Mouse (Mus musculus) hindbrain, embryonic 12.5 days (tissue): ENCODE data around the gene Cdhr5. TPM values are rescaled to one million over a fixed set of nuclear protein-coding genes. Genes with fewer than 3 reads are reported as not detected.

Experiments
- ATAC-seq: fragments of 200-750 bp; cut with Nextera tagmentation; 2 replicates; pipeline ENCODE4 v1.8.0; 2017; ENCODE audit warnings: moderate TSS enrichment; ENCODE audit not compliant: low FRiP score
- H3K27ac ChIP-seq: fragments of 300-500 bp; sonication (generic); 2 replicates; pipeline ENCODE4 v1.5.1; 2016; ENCODE audit warnings: mild to moderate bottlenecking
- H3K27me3 ChIP-seq: fragments of 300-500 bp; sonication (generic); 2 replicates; pipeline ENCODE4 v1.6.1; 2016; ENCODE audit warnings: mild to moderate bottlenecking
- H3K36me3 ChIP-seq: fragments of 300-500 bp; sonication (generic); 2 replicates; pipeline ENCODE4 v1.6.1; 2016; ENCODE audit warnings: mild to moderate bottlenecking
- H3K4me1 ChIP-seq: fragments of 300-500 bp; sonication (generic); 2 replicates; pipeline ENCODE4 v1.6.1; 2016
- H3K4me2 ChIP-seq: fragments of 300-500 bp; sonication (generic); replicated peaks from 2 replicates; pipeline ENCODE4 v1.6.1; 2016; ENCODE audit warnings: mild to moderate bottlenecking
- H3K4me3 ChIP-seq: fragments of 300-500 bp; sonication (generic); 2 replicates; pipeline ENCODE4 v1.5.1; 2016; ENCODE audit warnings: mild to moderate bottlenecking
- H3K9ac ChIP-seq: fragments of 300-500 bp; sonication (generic); 2 replicates; pipeline ENCODE4 v1.6.1; 2016; ENCODE audit warnings: mild to moderate bottlenecking, moderate library complexity
- H3K9me3 ChIP-seq: fragments of 300-500 bp; sonication (generic); replicated peaks from 2 replicates; pipeline ENCODE4 v1.6.1; 2016; ENCODE audit warnings: mild to moderate bottlenecking
- WGBS: fragments of 180-500 bp; shearing (Covaris S2); methylation state at CpG from one replicate; pipeline ENCODE4 v1.1.7; 2016; 5-methylcytosine and 5-hydroxymethylcytosine counted together
- polyA plus RNA-seq: library from polyadenylated mRNA; unstranded; fragments of >200 nt; fragmentation: Nextera tagmentation; extraction: Ambion mirVana; gene quantifications from 2 replicates; pipeline ENCODE4 v1.2.1, GENCODE M21; 2016

Cdhr5 gene
- polyA plus RNA-seq, 1 experiment from 2014 or later = not detected

DNA sequence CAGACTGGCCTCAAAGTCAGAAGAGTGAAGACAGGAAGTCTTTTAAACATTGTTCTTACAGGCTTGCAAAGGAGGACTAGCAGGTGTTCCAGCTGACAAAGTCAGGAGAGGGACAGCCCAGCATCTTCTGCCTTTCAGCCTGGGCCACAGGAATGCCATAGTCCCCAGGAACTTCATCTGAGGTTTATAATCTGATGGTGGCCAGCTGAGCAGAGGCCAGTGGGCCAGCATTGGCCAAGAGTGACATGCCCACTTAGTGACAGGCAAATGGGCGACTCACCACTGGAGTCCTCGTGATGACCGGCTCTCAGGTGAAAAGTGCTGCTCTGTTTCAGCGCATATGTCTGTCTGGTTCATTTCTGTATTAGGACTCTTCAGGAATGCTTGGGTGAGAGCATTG lies 46.0 kb downstream of the Cdhr5 start:
- WGBS = 97% methylated on average over 4 of the region's 4 CpGs
- Histone ChIP-seq H3K4me1 (peaks cover 15% of the 10 kb centered on the region), H3K36me3 (peaks cover 48% of the 10 kb centered on the region), H3K9ac (no peak overlapping the region), H3K9me3 (no peaks in the 10 kb centered on the region), H3K27me3 (no peaks in the 10 kb centered on the region), H3K27ac (no peak overlapping the region), H3K4me3 (no peak overlapping the region), H3K4me2 (peak overlapping the region; percentile 96)
- ATAC-seq = no peak

DNA sequence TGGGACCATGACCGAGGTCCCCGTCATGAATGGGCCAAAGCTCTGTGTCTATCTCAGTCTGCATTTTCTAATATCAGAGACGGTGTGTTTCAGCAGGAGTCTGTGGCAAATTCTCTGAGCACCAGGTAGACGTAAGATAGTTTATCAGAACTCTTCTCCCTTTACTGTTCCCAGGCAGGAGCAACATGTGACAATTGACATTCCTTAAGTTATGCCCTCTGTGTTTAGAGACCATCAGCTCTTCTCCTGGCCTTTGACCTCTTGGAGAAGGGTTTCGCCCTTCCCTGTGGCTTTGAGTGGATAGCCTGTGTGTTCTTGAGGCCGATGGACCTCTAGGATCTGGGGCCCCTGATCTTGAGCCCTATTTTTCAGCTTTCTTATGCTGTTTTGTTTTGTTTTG lies 46.9 kb downstream of the Cdhr5 start:
- peaks cover 15% of the 10 kb centered on the region for H3K4me1 ChIP-seq
- peaks cover 39% of the 10 kb centered on the region for H3K36me3 ChIP-seq
- 57% methylated on average over 6 of the region's 6 CpGs for WGBS
- H3K9me3 ChIP-seq = no peaks in the 10 kb centered on the region
- H3K4me2 ChIP-seq = peak overlapping the region; percentile 96
- no peak for ATAC-seq
- peak overlapping the region; percentile 85 for H3K4me3 ChIP-seq
- H3K27ac ChIP-seq = no peak overlapping the region
- no peaks in the 10 kb centered on the region for H3K27me3 ChIP-seq
- peak overlapping the region; percentile 97 for H3K9ac ChIP-seq

DNA sequence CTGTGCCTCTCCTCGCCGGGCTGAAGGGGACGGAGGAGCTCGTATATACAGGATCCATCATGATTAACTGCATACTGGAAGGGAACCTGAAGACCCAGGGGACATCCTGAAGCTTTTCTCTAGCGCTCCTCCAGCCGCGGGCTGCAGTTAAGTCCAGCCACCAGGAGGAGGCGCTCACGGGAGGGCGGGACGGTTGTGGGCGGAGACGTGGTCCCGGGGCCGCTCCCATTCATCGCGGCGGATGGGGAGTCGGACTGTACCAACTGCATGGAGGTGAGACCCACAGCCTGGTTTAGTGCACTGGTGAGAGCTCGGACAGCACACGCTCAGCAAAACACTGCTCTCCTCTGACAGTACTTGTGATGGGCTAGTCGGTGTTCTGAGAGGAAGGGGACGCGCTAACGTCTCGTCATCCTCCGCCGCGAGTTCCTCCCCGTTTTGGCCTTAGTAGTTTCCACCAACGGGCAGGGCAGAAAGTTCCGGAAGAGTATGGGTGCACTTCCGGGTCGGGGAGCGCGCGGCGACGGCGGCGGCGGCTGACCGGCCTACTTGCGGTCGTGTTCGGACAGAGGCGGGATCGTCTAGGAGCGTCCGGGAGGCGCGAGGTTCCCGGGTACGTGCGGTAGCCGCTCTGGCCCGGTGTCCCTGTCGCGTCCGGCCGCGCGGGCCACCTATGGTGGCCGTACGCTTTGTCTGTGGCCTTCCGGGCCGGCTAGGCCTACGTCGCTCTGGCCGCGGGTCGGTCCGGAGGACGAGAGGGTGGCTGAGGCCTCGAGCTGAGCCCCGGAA lies 48.1 kb downstream of the Cdhr5 start, which contains the start of gene Phrf1:
Gene Phrf1 (plus strand): TSS at position 506 of the 789 bp plus-strand sequence.
- Histone ChIP-seq H3K4me3 (peak within 1 kb of the TSS; percentile 85), H3K4me2 (peak within 1 kb of the TSS; percentile 96), H3K9me3 (no peaks in the 10 kb centered on the region), H3K4me1 (peaks cover 15% of the 10 kb centered on the region), H3K36me3 (peaks cover 27% of the 10 kb centered on the region), H3K27ac (peak within 1 kb of the TSS; percentile 94), H3K9ac (peak within 1 kb of the TSS; percentile 97), H3K27me3 (no peaks in the 10 kb centered on the region)
- WGBS = under 1% methylated on average over 68 of the region's 76 CpGs
- peak; percentile 91 for ATAC-seq

DNA sequence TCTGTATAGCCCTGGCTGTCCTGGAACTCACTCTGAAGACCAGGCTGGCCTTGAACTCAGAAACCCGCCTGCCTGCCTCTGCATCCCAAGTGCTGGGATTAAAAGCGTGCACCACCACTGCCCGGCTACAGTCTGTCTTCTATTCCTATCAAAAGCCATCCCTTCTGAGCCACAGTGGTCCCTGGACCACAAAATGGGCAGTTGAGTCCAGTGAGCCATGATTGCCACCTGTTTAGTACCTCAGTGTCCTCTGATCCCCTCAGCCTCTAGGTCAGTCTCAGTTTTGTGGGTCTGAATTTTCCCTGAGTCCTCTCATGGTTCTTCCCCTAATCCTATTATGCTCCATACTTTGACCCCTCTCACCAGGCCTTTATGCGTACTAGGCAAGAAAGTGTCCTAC lies 48.8 kb downstream of the Cdhr5 start:
- Histone ChIP-seq H3K9me3 (no peaks in the 10 kb centered on the region), H3K4me3 (peak overlapping the region; percentile 85; the same call in 1 of the 2 replicates), H3K4me2 (peak overlapping the region; percentile 96), H3K36me3 (peaks cover 21% of the 10 kb centered on the region), H3K9ac (no peak overlapping the region), H3K27ac (no peak overlapping the region), H3K27me3 (no peaks in the 10 kb centered on the region), H3K4me1 (peaks cover 16% of the 10 kb centered on the region)
- WGBS = 80% methylated on average over 4 of the region's 4 CpGs
- no peak; the same call in 1 of the 2 replicates for ATAC-seq

DNA sequence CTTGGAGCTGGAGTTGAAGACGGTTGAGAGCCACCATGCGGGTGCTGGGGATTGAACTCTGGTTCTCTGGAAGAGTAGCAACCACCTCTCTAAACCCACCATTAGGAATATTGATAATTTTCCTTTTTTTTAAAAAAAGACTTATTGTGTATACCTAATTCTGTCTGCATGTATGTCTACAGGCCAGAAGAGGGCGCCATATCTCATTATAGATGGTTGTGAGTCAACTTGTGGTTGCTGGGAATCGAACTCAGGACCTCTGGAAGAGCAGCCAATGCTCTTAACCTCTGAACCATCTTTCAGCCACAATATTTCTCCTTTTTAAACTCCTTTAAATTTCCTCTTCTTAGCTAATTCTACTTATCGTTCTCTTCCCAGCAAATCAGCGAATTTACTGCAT lies 50.1 kb downstream of the Cdhr5 start:
- no peak overlapping the region for H3K4me2 ChIP-seq
- no peak overlapping the region for H3K4me3 ChIP-seq
- 88% methylated on average over 6 of the region's 6 CpGs for WGBS
- H3K27me3 ChIP-seq = no peaks in the 10 kb centered on the region
- peaks cover 8% of the 10 kb centered on the region for H3K36me3 ChIP-seq
- H3K9me3 ChIP-seq = no peaks in the 10 kb centered on the region
- no peak overlapping the region for H3K27ac ChIP-seq
- H3K4me1 ChIP-seq = peaks cover 25% of the 10 kb centered on the region
- no peak for ATAC-seq
- H3K9ac ChIP-seq = no peak overlapping the region

DNA sequence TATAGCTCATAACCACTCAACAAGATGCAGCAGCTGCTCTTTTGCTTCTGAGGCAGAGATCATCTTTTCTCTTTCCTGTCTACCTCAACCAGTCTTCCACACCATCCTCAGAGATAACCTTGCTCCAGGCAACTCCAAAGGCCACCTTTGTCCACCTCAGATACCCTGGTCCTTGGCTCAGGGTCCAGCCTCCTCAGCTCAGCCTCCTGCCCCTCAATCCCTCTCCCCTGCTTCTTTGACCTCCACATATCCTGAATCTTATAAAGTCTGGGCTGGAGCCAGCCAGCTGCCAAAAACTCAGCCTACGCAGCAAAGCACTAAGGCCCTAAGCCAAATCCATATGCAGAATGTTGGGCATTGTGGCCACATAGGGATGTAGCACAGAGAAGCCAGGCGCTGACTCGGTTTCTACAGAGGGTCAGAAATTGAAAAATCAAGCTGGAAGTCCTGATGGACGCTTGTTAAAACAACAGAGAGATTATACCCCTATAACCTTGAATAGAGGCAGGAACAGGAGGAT lies 53.8 kb downstream of the Cdhr5 start:
- WGBS = 90% methylated on average over 4 of the region's 4 CpGs
- Histone ChIP-seq H3K4me3 (no peak overlapping the region), H3K27me3 (no peaks in the 10 kb centered on the region), H3K9me3 (no peaks in the 10 kb centered on the region), H3K4me1 (peaks cover 17% of the 10 kb centered on the region), H3K4me2 (peak overlapping the region; percentile 84; the same call in 1 of the 2 replicates), H3K36me3 (peaks cover 16% of the 10 kb centered on the region), H3K27ac (peak overlapping the region; percentile 85), H3K9ac (no peak overlapping the region)
- ATAC-seq = no peak

DNA sequence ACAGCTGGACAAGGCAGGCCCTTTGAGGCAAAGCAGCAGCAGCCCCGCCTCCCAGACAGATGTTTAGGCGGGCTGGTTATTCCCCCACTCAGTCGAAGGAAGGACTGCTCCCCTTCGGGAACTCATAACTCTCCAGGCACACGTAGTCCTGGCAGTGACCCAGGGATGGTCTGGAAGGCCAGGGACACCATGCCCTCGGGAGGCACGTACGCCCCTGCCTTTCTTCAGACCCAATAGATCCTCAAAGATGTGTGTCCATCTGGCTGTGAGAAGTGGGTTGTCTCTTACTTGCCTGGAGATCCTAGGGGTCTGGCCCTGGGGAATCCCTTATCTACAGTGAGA lies 54.5 kb downstream of the Cdhr5 start:
- Histone ChIP-seq H3K4me1 (peaks cover 21% of the 10 kb centered on the region), H3K27ac (peak overlapping the region; percentile 85), H3K4me2 (peak overlapping the region; percentile 84), H3K9me3 (no peaks in the 10 kb centered on the region), H3K4me3 (peak overlapping the region; percentile 44), H3K9ac (peak overlapping the region; percentile 51), H3K36me3 (peaks cover 21% of the 10 kb centered on the region), H3K27me3 (no peaks in the 10 kb centered on the region)
- ATAC-seq = no peak
- 14% methylated on average over 8 of the region's 8 CpGs for WGBS

DNA sequence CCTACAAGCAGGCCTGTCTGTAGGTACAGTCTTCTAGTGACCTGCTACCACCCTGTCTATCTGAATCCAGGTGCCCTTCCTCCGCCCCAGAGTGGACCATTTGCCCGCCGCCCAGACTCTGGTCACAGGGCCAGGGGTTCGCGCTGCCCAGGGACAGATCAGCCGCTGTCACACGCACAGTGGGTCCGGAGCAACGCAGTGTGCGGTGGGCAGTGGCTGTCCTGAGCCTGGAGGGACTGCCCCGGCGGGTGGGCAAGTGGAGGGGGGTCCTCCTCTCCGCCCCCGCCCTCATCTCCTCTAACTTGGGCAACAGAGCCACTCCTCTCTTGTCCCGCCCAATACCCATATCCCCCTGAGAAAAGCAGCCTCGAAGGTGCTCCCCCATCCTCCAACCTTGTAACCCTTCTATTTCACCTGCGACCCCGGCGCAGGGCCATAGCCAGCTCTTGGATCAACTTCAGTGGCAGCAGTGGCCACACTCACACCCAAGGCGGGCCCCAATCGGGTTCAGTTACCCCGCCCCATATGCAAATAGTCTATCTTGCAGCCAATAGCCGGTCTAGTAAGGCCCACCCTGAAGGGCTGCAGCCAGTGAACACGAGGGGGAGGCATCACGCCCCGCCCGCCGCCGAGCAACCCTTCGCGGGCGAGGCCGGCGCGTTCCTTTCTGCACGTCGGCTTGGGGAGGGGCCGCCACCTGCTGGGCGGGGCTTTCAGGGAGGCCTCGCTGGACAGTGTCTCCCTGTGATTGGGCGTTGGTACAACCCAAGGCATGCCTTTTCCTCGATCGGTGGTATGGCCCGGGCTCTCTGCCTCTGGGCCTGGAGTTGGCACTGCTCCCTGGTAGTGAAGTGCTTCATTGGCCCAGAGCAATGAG lies 55.1 kb downstream of the Cdhr5 start:
- Histone ChIP-seq H3K27me3 (no peaks in the 10 kb centered on the region), H3K9ac (peak overlapping the region; percentile 73), H3K9me3 (no peaks in the 10 kb centered on the region), H3K36me3 (peaks cover 21% of the 10 kb centered on the region), H3K4me2 (peak overlapping the region; percentile 84), H3K4me3 (peak overlapping the region; percentile 44), H3K4me1 (peaks cover 27% of the 10 kb centered on the region), H3K27ac (peak overlapping the region; percentile 85)
- ATAC-seq = peak; percentile 97
- 3% methylated on average over 41 of the region's 44 CpGs for WGBS

DNA sequence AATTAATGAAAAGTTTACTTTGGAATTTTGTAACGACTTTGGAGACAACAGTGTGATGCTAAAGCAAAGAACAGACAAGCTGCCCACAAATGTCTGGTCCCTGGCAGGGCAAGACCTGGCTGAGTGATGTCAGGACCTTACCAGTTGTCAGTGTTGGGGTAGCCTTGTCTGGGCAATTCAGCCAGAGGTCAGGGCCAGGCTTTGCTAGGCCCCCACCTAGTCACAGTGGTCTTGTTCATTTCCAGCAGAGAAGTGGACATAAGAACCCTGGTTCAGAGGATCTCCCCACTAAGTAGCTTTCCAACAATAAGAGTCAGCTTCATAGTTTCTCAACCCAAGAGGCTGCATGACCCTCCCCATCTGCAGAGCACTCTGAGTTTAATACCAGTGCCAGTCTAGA lies 56.2 kb downstream of the Cdhr5 start:
- H3K4me2 ChIP-seq = no peak overlapping the region
- WGBS = 91% methylated on average over 1 of the region's 1 CpGs
- no peak overlapping the region for H3K27ac ChIP-seq
- H3K36me3 ChIP-seq = peaks cover 21% of the 10 kb centered on the region
- ATAC-seq = no peak
- peaks cover 33% of the 10 kb centered on the region for H3K4me1 ChIP-seq
- no peak overlapping the region for H3K9ac ChIP-seq
- H3K4me3 ChIP-seq = peak overlapping the region; percentile 44; the same call in 1 of the 2 replicates
- no peaks in the 10 kb centered on the region for H3K27me3 ChIP-seq
- no peaks in the 10 kb centered on the region for H3K9me3 ChIP-seq

DNA sequence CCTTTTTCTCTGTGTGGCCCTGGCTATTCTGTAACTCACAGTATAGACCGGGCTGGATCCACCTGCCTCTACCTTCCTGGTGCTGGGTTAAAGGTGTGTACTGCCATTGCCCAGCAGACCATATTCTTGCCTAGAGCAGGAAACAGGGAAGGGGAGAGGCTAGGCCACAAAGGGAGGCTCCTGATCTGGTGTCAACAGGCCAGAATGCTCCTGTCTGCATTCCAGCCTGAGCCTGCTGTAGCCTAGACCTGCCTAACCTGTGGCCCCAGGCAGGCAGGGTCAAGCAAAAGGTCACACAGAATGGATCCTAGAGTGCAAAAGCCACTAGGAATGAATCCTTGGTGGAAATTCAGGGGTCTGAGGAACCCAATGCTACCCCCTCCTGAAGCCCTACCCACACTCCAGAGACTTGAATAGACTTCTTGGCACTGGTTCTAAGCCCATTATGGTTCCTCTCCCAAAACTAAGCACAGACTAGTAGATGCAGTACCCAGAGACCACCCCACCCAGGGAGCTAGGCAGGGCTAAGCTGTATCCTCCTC lies 57.0 kb downstream of the Cdhr5 start:
- Histone ChIP-seq H3K9me3 (no peaks in the 10 kb centered on the region), H3K9ac (no peak overlapping the region), H3K27me3 (no peaks in the 10 kb centered on the region), H3K4me1 (peaks cover 39% of the 10 kb centered on the region), H3K27ac (no peak overlapping the region), H3K36me3 (peaks cover 21% of the 10 kb centered on the region), H3K4me3 (no peak overlapping the region), H3K4me2 (no peak overlapping the region)
- no peak for ATAC-seq
- 92% methylated on average over 1 of the region's 1 CpGs for WGBS
